Mouse (Mus musculus) CD8-positive naive resting alpha-beta T cell, adult 2 months (primary cell): Measurements from ENCODE around the gene Lat.
A peak's percentile ranks its signal among the peaks of the same experiment; 100 is the strongest.
"Not testable (repeated sequence)": the region's sequence is repeated elsewhere in the genome, so short reads cannot be mapped to it uniquely, and the experiment has no call there.

Experiments used
- DNase-seq, 2 experiments: peaks; one replicate each; pipeline ENCODE4 v3.0.0; 2022; ENCODE audit warnings: low read depth in 2 of 2, low spot score in 2 of 2

Gene Lat

GRCm38 (mm10) chr7:126369393-126369792 is at the start of gene Lat:
Lat (minus strand) TSS chr7:126369570.
- peak; percentile 77 to 82 for DNase-seq

- DNase-seq = no peak
Observed at GRCm38 (mm10) chr7:126418496-126418895, 49.1 kb upstream of the Lat start.

- no peak for DNase-seq
Observed at GRCm38 (mm10) chr7:126417606-126418005, 48.2 kb upstream of the Lat start.

- no peak for DNase-seq
Observed at GRCm38 (mm10) chr7:126417045-126417444, 47.7 kb upstream of the Lat start.

GRCm38 (mm10) chr7:126416615-126417014 is 47.2 kb upstream of the Lat start:
- DNase-seq = peak in 1 of 2 experiments; percentile 20

- DNase-seq = no peak
Observed at GRCm38 (mm10) chr7:126414725-126415124, 45.4 kb upstream of the Lat start, which contains the start of gene Cd19. Cd19 (minus strand) TSS chr7:126414889.

- no peak for DNase-seq
Observed at GRCm38 (mm10) chr7:126411061-126411460, 41.7 kb upstream of the Lat start.

- no peak for DNase-seq
Observed at GRCm38 (mm10) chr7:126408686-126409085, 39.3 kb upstream of the Lat start.

- not testable (repeated sequence) for DNase-seq
Observed at GRCm38 (mm10) chr7:126402518-126402917, 33.1 kb upstream of the Lat start.

GRCm38 (mm10) chr7:126399548-126399947 is 30.2 kb upstream of the Lat start:
- DNase-seq = peak; percentile 82 to 91

GRCm38 (mm10) chr7:126397822-126398221 is 28.5 kb upstream of the Lat start:
- DNase-seq = no peak

- no peak for DNase-seq
Observed at GRCm38 (mm10) chr7:126397221-126397620, 27.9 kb upstream of the Lat start.

GRCm38 (mm10) chr7:126396298-126397119 is 27.1 kb upstream of the Lat start, which contains the start of gene Nfatc2ip:
Nfatc2ip (minus strand) TSS chr7:126396737.
- peak; percentile 87 to 92 for DNase-seq

- not testable (repeated sequence) for DNase-seq
Observed at GRCm38 (mm10) chr7:126392086-126392884, 22.9 kb upstream of the Lat start.

- DNase-seq = no peak
Observed at GRCm38 (mm10) chr7:126388185-126388584, 18.8 kb upstream of the Lat start.

- DNase-seq = no peak
Observed at GRCm38 (mm10) chr7:126383565-126383964, 14.2 kb upstream of the Lat start.

GRCm38 (mm10) chr7:126377278-126378158 is 8.1 kb upstream of the Lat start, which contains the start of gene Spns1:
Spns1 (minus strand) TSS chr7:126377450.
- DNase-seq = peak; percentile 91 to 93

- DNase-seq = no peak
Observed at GRCm38 (mm10) chr7:126376903-126377277, 7.5 kb upstream of the Lat start.

GRCm38 (mm10) chr7:126375012-126375411 is 5.6 kb upstream of the Lat start:
- no peak for DNase-seq

GRCm38 (mm10) chr7:126374526-126374925 is 5.2 kb upstream of the Lat start:
- DNase-seq = no peak

- no peak for DNase-seq
Observed at GRCm38 (mm10) chr7:126373007-126373406, 3.6 kb upstream of the Lat start.
